Mouse (Mus musculus) ES-E14 (cell line): ENCODE measurements around the gene Rcsd1.

Experiments
- CHD2 ChIP-seq: IDR thresholded peaks from 2 replicates; pipeline ENCODE4 v1.6.1; 2014; ENCODE audit warnings: mild to moderate bottlenecking, low read depth, low read length, inconsistent platforms
- HCFC1 ChIP-seq: IDR thresholded peaks from 2 replicates; pipeline ENCODE4 v1.6.1; 2012; ENCODE audit warnings: low read length, inconsistent platforms, borderline replicate concordance; ENCODE audit not compliant: insufficient read depth
- ZC3H11A ChIP-seq: IDR thresholded peaks from 2 replicates; pipeline ENCODE4 v1.6.1; 2012; ENCODE audit warnings: low read depth, mild to moderate bottlenecking, inconsistent platforms, low read length, borderline replicate concordance
- ZNF384 ChIP-seq: IDR thresholded peaks from 2 replicates; pipeline ENCODE4 v1.6.1; 2012; ENCODE audit warnings: low read depth, low read length, inconsistent platforms

GRCm38 (mm10) chr1:165695392-165696014 lies 14.1 kb downstream of the Rcsd1 start:
- TF ChIP-seq HCFC1 (no peak), ZC3H11A (no peak), CHD2 (no peak), ZNF384 (no peak)
